Mouse (Mus musculus) MEL (cell line): ENCODE results near the gene Abhd11. TPM values are rescaled to one million over a fixed set of nuclear protein-coding genes. Genes with fewer than 3 reads are reported as not detected.

Experiments
- DNase-seq: peaks from one replicate; pipeline ENCODE4 v3.0.0; 2011; ENCODE audit warnings: low read depth, low spot score
- H3K27ac ChIP-seq: 2 replicates; pipeline ENCODE4 v1.5.1; 2012; ENCODE audit warnings: low read depth, mild to moderate bottlenecking, control low read depth, low read length, moderate library complexity; ENCODE audit not compliant: control insufficient read depth
- H3K27me3 ChIP-seq, 2 experiments: fragments of 150-350 bp in 1 of 2; sonication (generic) in 1 of 2; 2 replicates each; pipeline ENCODE4 v1.6.1; 2012; ENCODE audit warnings: low read length in 2 of 2, mild to moderate bottlenecking in 2 of 2, improper control_type of control experiment in 1 of 2, moderate library complexity in 1 of 2; ENCODE audit not compliant: insufficient read depth in 2 of 2, control insufficient read depth in 1 of 2
- H3K36me3 ChIP-seq, 2 experiments: 2 replicates each; pipeline ENCODE4 v1.6.1; 2012 to 2014; ENCODE audit warnings: low read length in 2 of 2, improper control_type of control experiment in 1 of 2, inconsistent platforms in 1 of 2, mild to moderate bottlenecking in 1 of 2; ENCODE audit not compliant: insufficient read depth in 2 of 2, control insufficient read depth in 1 of 2
- H3K4me1 ChIP-seq, 2 experiments: fragments of 150-350 bp in 1 of 2; sonication (generic) in 1 of 2; 2 replicates each; pipeline ENCODE4 v1.6.1; 2012; ENCODE audit warnings: low read length in 2 of 2, improper control_type of control experiment in 1 of 2, mild to moderate bottlenecking in 1 of 2; ENCODE audit not compliant: insufficient read depth in 2 of 2, control insufficient read depth in 1 of 2
- H3K4me3 ChIP-seq, 2 experiments: fragments of 150-350 bp in 1 of 2; sonication (generic) in 1 of 2; 2 replicates each; pipeline ENCODE4 v1.5.1; 2012; ENCODE audit warnings: low read depth in 2 of 2, low read length in 2 of 2, mild to moderate bottlenecking in 2 of 2, moderate library complexity in 2 of 2, control low read depth in 1 of 2, improper control_type of control experiment in 1 of 2; ENCODE audit not compliant: control insufficient read depth in 1 of 2, insufficient read depth in 1 of 2
- H3K79me2 ChIP-seq: 2 replicates; pipeline ENCODE4 v1.6.1; 2012; ENCODE audit warnings: mild to moderate bottlenecking, low read length, moderate library complexity; ENCODE audit not compliant: control insufficient read depth, poor library complexity, insufficient read depth
- H3K9ac ChIP-seq: 2 replicates; pipeline ENCODE4 v1.6.1; 2012; ENCODE audit warnings: low read depth, mild to moderate bottlenecking, control low read depth, low read length, moderate library complexity; ENCODE audit not compliant: control insufficient read depth, poor library complexity, severe bottlenecking
- H3K9me3 ChIP-seq: fragments of 150-350 bp; sonication (generic); replicated peaks from 2 replicates; pipeline ENCODE4 v1.6.1; 2012; ENCODE audit warnings: mild to moderate bottlenecking, low read length, improper control_type of control experiment, moderate library complexity; ENCODE audit not compliant: insufficient read depth
- CHD1 ChIP-seq: IDR thresholded peaks from 2 replicates; pipeline ENCODE4 v1.6.1; 2012; ENCODE audit warnings: low read depth, mild to moderate bottlenecking, inconsistent platforms, low read length, improper control_type of control experiment
- CHD2 ChIP-seq: IDR thresholded peaks from 2 replicates; pipeline ENCODE4 v1.6.1; 2011; ENCODE audit warnings: low read length, improper control_type of control experiment
- E2F4 ChIP-seq: IDR thresholded peaks from 2 replicates; pipeline ENCODE4 v1.6.1; 2011; ENCODE audit warnings: low read depth, low read length, improper control_type of control experiment, borderline replicate concordance
- ELF1 ChIP-seq: IDR thresholded peaks from 2 replicates; pipeline ENCODE4 v1.6.1; 2014; ENCODE audit warnings: low read depth, mild to moderate bottlenecking, inconsistent platforms, low read length, improper control_type of control experiment, moderate library complexity
- EP300 ChIP-seq, 2 experiments: IDR thresholded peaks; 2 replicates each; pipeline ENCODE4 v1.6.1; 2011; ENCODE audit warnings: improper control_type of control experiment in 2 of 2, low read length in 2 of 2, low read depth in 1 of 2, mild to moderate bottlenecking in 1 of 2
- ETS1 ChIP-seq: IDR thresholded peaks from 2 replicates; pipeline ENCODE4 v1.6.1; 2012; ENCODE audit warnings: low read depth, mild to moderate bottlenecking, inconsistent platforms, low read length, improper control_type of control experiment, moderate library complexity
- GABPA ChIP-seq: IDR thresholded peaks from 2 replicates; pipeline ENCODE4 v1.6.1; 2012; ENCODE audit warnings: low read depth, mild to moderate bottlenecking, inconsistent platforms, low read length, improper control_type of control experiment, moderate library complexity
- GATA1 ChIP-seq: IDR thresholded peaks from 2 replicates; pipeline ENCODE4 v1.6.1; 2011; ENCODE audit warnings: low read depth, low read length, improper control_type of control experiment
- JUND ChIP-seq: IDR thresholded peaks from 2 replicates; pipeline ENCODE4 v1.6.1; 2011; ENCODE audit warnings: low read depth, mild to moderate bottlenecking, improper control_type of control experiment, low read length
- MAX ChIP-seq: IDR thresholded peaks from 2 replicates; pipeline ENCODE4 v1.6.1; 2011; ENCODE audit warnings: low read length, improper control_type of control experiment
- MAZ ChIP-seq: IDR thresholded peaks from 2 replicates; pipeline ENCODE4 v1.6.1; 2012; ENCODE audit warnings: low read depth, mild to moderate bottlenecking, inconsistent platforms, low read length, improper control_type of control experiment
- MEF2A ChIP-seq: IDR thresholded peaks from 2 replicates; pipeline ENCODE4 v1.6.1; 2014; ENCODE audit warnings: low read depth, mild to moderate bottlenecking, inconsistent platforms, low read length, improper control_type of control experiment; ENCODE audit not compliant: poor library complexity, insufficient replicate concordance, severe bottlenecking; ENCODE audit errors: extremely low read depth
- MXI1 ChIP-seq: IDR thresholded peaks from 2 replicates; pipeline ENCODE4 v1.6.1; 2011; ENCODE audit warnings: mild to moderate bottlenecking, low read depth, low read length, improper control_type of control experiment
- MYB ChIP-seq: IDR thresholded peaks from 2 replicates; pipeline ENCODE4 v1.6.1; 2011; ENCODE audit warnings: mild to moderate bottlenecking, low read depth, low read length, improper control_type of control experiment
- MYC ChIP-seq: IDR thresholded peaks from 2 replicates; pipeline ENCODE4 v1.6.1; 2011; ENCODE audit warnings: low read depth, mild to moderate bottlenecking, low read length, improper control_type of control experiment, moderate library complexity
- NELFE ChIP-seq: IDR thresholded peaks from 2 replicates; pipeline ENCODE4 v1.6.1; 2011; ENCODE audit warnings: low read depth, low read length, improper control_type of control experiment
- NRF1 ChIP-seq: IDR thresholded peaks from 2 replicates; pipeline ENCODE4 v1.6.1; 2014; ENCODE audit warnings: low read depth, mild to moderate bottlenecking, inconsistent platforms, low read length, improper control_type of control experiment, moderate library complexity; ENCODE audit not compliant: poor library complexity, insufficient read depth, severe bottlenecking
- POLR2A ChIP-seq, 2 experiments: IDR thresholded peaks; 2 replicates each; pipeline ENCODE4 v1.6.1; 2011 to 2012; ENCODE audit warnings: low read length in 2 of 2, mild to moderate bottlenecking in 2 of 2, control low read depth in 1 of 2, improper control_type of control experiment in 1 of 2, low read depth in 1 of 2, moderate library complexity in 1 of 2; ENCODE audit not compliant: control insufficient read depth in 1 of 2, insufficient read depth in 1 of 2, poor library complexity in 1 of 2
- POLR2AphosphoS2 ChIP-seq: IDR thresholded peaks from 2 replicates; pipeline ENCODE4 v1.6.1; 2011; ENCODE audit warnings: low read length, improper control_type of control experiment
- RAD21 ChIP-seq: IDR thresholded peaks from 2 replicates; pipeline ENCODE4 v1.6.1; 2011; ENCODE audit warnings: mild to moderate bottlenecking, low read depth, low read length, improper control_type of control experiment
- SIN3A ChIP-seq: IDR thresholded peaks from 2 replicates; pipeline ENCODE4 v1.6.1; 2012; ENCODE audit warnings: low read length, improper control_type of control experiment, inconsistent platforms
- SMC3 ChIP-seq: IDR thresholded peaks from 2 replicates; pipeline ENCODE4 v1.6.1; 2011; ENCODE audit warnings: low read depth, low read length, improper control_type of control experiment
- TAL1 ChIP-seq: IDR thresholded peaks from 2 replicates; pipeline ENCODE4 v1.6.1; 2012; ENCODE audit warnings: mild to moderate bottlenecking, inconsistent platforms, low read length, moderate library complexity, mixed read lengths
- TBP ChIP-seq: IDR thresholded peaks from 2 replicates; pipeline ENCODE4 v1.8.0; 2011; ENCODE audit warnings: low read depth, low read length, improper control_type of control experiment
- TCF12 ChIP-seq: IDR thresholded peaks from 2 replicates; pipeline ENCODE4 v1.6.1; 2014; ENCODE audit warnings: low read depth, mild to moderate bottlenecking, inconsistent platforms, low read length, improper control_type of control experiment, moderate library complexity
- UBTF ChIP-seq: IDR thresholded peaks from 2 replicates; pipeline ENCODE4 v1.6.1; 2012; ENCODE audit warnings: low read depth, mild to moderate bottlenecking, inconsistent platforms, low read length, improper control_type of control experiment, moderate library complexity, borderline replicate concordance; ENCODE audit not compliant: insufficient read depth
- USF1 ChIP-seq: IDR thresholded peaks from 2 replicates; pipeline ENCODE4 v1.6.1; 2014; ENCODE audit warnings: low read depth, mild to moderate bottlenecking, inconsistent platforms, low read length, improper control_type of control experiment, moderate library complexity
- USF2 ChIP-seq, 2 experiments: IDR thresholded peaks; 2 replicates each; pipeline ENCODE4 v1.6.1; 2011 to 2012; ENCODE audit warnings: improper control_type of control experiment in 2 of 2, low read length in 2 of 2, borderline replicate concordance in 1 of 2, inconsistent platforms in 1 of 2, low read depth in 1 of 2, mild to moderate bottlenecking in 1 of 2; ENCODE audit not compliant: insufficient read depth in 1 of 2
- ZC3H11A ChIP-seq: IDR thresholded peaks from 2 replicates; pipeline ENCODE4 v1.6.1; 2012; ENCODE audit warnings: low read depth, mild to moderate bottlenecking, inconsistent platforms, low read length, improper control_type of control experiment
- ZMIZ1 ChIP-seq: IDR thresholded peaks from 2 replicates; pipeline ENCODE4 v1.6.1; 2012; ENCODE audit warnings: low read depth, mild to moderate bottlenecking, inconsistent platforms, low read length, improper control_type of control experiment, moderate library complexity
- ZNF384 ChIP-seq: IDR thresholded peaks from 2 replicates; pipeline ENCODE4 v1.6.1; 2012; ENCODE audit warnings: low read depth, mild to moderate bottlenecking, inconsistent platforms, low read length, improper control_type of control experiment
- polyA plus RNA-seq, 2 experiments: library from polyadenylated mRNA; stranded (reverse) in 1 of 2; unstranded in 1 of 2; fragments of >175 nt in 1 of 2; fragments of >200 nt in 1 of 2; gene quantifications; 2 replicates each; pipeline versions ENCODE4 v1.2.1 to v1.2.4; 2012; ENCODE audit warnings: low replicate concordance in 2 of 2, low read depth in 1 of 2; ENCODE audit not compliant: insufficient read length in 2 of 2, insufficient read depth in 1 of 2, missing spikeins in 1 of 2
- total RNA-seq: library from RNA; depleted of rRNA; stranded (reverse); fragments of 300-350 nt; gene quantifications from 2 replicates; pipeline ENCODE4 v1.2.3, GENCODE M21; 2012

Abhd11 gene
- total and polyA plus RNA-seq, 3 experiments = 51.7 to 55.9 TPM; not detected in 1

DNA sequence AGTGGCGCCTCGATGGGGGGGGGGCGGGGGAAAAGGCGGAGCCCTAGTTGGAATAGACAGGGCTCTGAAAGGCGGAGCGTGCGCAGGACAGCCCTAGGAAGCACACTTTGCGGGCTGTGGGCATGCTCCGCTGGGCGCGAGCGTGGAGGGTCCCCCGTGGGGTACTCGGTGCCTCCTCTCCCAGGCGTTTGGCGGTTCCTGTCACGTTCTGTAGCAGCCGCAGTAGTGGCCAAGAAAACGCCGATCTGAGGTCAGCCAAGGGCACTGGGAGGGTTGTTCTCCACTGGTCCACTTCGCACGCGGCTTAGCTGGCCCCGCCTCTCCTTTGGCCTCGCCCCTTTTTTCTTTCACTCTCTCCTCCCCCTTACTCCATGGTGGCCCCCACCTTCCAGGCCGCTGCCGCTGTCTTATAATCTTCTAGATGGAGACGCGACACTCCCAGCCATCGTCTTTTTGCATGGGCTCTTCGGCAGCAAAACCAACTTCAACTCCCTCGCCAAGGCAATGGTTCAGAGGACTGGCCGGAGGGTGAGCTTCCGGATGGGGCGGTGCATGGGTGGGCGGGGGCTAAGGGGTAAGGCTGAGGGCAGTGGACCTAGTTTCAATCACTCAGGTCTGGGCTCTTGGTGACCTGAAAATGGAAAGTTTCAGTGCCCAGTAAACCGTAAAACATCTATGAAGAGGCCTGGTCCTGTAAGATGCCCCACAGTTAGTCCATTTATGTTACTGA is 803 bp downstream of the Abhd11 start:
- Histone ChIP-seq H3K4me1 (peaks cover 2 to 14% of the 10 kb centered on the region in 2 experiments; a peak in 3 of 4 replicates), H3K27ac (peak overlapping the region; percentile 92), H3K36me3 (peaks cover 0 to 3% of the 10 kb centered on the region in 2 experiments; a peak in 2 of 4 replicates), H3K27me3 (peaks cover 4 to 6% of the 10 kb centered on the region in 2 experiments; a peak in 3 of 4 replicates), H3K9me3 (no peaks in the 10 kb centered on the region), H3K4me3 (peak overlapping the region; percentile 85 to 97)
- peak; percentile 94 for DNase-seq
- no peak for TF ChIP-seq MEF2A
- no peak for TF ChIP-seq SMC3
- no peak for TF ChIP-seq RAD21
- TF ChIP-seq EP300 (IDR thresholded peaks at IDR 0.05; ENCODE audit: low read depth in 1 of 2, low read length in 2 of 2) = no peak; a peak in 1 of 4 replicates
- no peak for TF ChIP-seq CHD1
- peak; percentile 54; the same call in 1 of the 2 replicates for TF ChIP-seq ELF1
- no peak for TF ChIP-seq USF1
- peak; percentile 92 for TF ChIP-seq MAX
- TF ChIP-seq JUND = no peak
- TF ChIP-seq ZC3H11A = no peak
- TF ChIP-seq NELFE = peak; percentile 66
- peak; percentile 89 for TF ChIP-seq MAZ
- no peak for TF ChIP-seq TCF12
- peak; percentile 84 for TF ChIP-seq NRF1
- TF ChIP-seq POLR2AphosphoS2 = peak; percentile 63
- no peak for TF ChIP-seq ETS1
- TF ChIP-seq GABPA = no peak
- peak; percentile 85 for TF ChIP-seq MXI1
- TF ChIP-seq TAL1 = no peak
- no peak for TF ChIP-seq ZNF384
- no peak for TF ChIP-seq USF2 (IDR thresholded peaks at IDR 0.05; ENCODE audit: borderline replicate concordance in 1 of 2, insufficient read depth in 1 of 2, low read depth in 1 of 2, low read length in 2 of 2)
- TF ChIP-seq E2F4 = no peak
- TF ChIP-seq POLR2A (IDR thresholded peaks at IDR 0.05; ENCODE audit: control insufficient read depth in 1 of 2, insufficient read depth in 1 of 2, low read depth in 1 of 2, low read length in 2 of 2, poor library complexity in 1 of 2) = peak in 1 of 2 experiments; percentile 83; a peak in 3 of 4 replicates
- no peak for TF ChIP-seq CHD2
- TF ChIP-seq UBTF = no peak
- no peak for TF ChIP-seq TBP
- TF ChIP-seq MYB = no peak
- no peak for TF ChIP-seq GATA1
- TF ChIP-seq ZMIZ1 = no peak
- TF ChIP-seq MYC = peak; percentile 95
- TF ChIP-seq SIN3A = peak; percentile 60; the same call in 1 of the 2 replicates
- TF ChIP-seq, all 39 proteins: peak for 10
- Histone ChIP-seq H3K79me2 (peaks cover 5% of the 10 kb centered on the region; the same call in 1 of the 2 replicates), H3K9ac (peak overlapping the region; percentile 93)
